Mouse (Mus musculus): Measurements from ENCODE around the gene Gm45521. TPM values are rescaled to one million over a fixed set of nuclear protein-coding genes. Genes with fewer than 3 reads are reported as not detected.

Gm45521 gene
- total and polyA plus RNA-seq, 2 experiments from 2014 or later: 0.23 TPM; not detected in 1

DNA sequence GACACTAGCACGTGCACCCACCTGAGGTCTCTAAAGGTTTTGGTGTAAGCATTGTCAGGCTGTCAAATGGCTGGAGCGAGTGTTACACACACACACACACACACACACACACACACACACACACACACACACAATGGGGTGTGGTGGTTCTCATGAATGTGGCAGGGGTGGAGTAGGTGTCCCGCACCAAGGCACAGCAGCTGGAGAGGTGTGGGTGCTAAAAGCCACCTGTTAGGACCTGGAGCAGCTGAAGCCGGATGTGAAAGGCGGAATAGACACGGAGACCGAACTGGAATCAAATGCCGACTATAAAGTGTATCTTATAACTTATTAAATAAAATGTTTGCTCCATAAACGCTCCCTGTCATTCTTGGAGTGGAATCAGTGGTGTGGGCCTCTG is 5.9 kb upstream of the Gm45521 start:
- no peak overlapping the region for H3K27ac ChIP-seq
- no peak for TF ChIP-seq CTCF (IDR thresholded peaks at IDR 0.05; ENCODE audit: low read depth)

DNA sequence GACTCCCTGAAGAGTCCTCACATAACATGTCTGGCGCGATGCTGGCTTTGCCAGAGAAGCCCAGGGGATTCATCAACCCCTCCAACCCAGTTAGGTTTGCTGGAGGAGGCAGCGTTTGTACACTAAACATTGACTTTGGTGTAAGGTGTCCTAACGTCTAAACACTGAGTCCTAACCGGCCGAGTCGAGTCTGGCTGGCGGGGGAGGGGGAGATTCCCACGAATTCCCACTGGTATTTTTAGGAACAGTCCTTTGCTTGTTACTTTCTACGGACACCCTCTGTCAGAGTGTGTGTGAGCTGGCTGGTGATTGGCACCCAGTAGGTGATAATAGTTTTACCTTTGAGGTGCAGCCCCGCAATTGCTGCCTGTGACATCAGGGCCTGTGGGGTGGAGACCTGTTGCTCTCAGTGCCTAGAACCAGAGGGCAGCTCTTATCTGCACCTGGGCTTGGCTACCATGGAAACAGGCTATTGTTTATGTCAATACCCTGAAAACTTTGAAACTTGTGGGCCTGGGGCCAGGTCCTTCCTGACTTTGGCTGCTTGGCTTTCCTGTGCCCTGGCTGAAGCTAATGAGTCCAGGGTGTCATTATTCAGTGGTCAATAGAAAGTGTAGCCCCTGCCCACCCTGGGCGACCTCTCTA is 4.4 kb upstream of the Gm45521 start:
- Histone ChIP-seq H3K4me1 (ENCODE audit: insufficient read depth, low read length) (no peaks in the 10 kb centered on the region), H3K27me3 (ENCODE audit: insufficient read depth, low read length) (no peaks in the 10 kb centered on the region), H3K27ac (peak overlapping the region; percentile 36; the same call in 1 of the 2 replicates), H3K36me3 (ENCODE audit: insufficient read depth, low read length) (peaks cover 13% of the 10 kb centered on the region; the same call in 1 of the 2 replicates), H3K4me3 (ENCODE audit: low read length) (no peak overlapping the region), H3K9me3 (ENCODE audit: low read length) (no peaks in the 10 kb centered on the region), H3K9ac (replicated peaks; ENCODE audit: low read length) (no peak overlapping the region), H3K4me2 (ENCODE audit: low read depth, low read length) (no peak overlapping the region)
- DNase-seq (ENCODE audit: low spot score) (no peak), ATAC-seq (no peak)
- WGBS: 37% methylated on average over 12 of the region's 12 CpGs
- no peak for TF ChIP-seq CTCF (IDR thresholded peaks at IDR 0.05; ENCODE audit: low read depth)

More for the DNA sequence above, 5.9 kb upstream of the Gm45521 start:
- ATAC-seq (no peak), DNase-seq (ENCODE audit: low spot score) (no peak)
- Histone ChIP-seq H3K9ac (replicated peaks; ENCODE audit: low read length) (no peak overlapping the region), H3K9me3 (ENCODE audit: low read length) (no peaks in the 10 kb centered on the region), H3K4me1 (ENCODE audit: insufficient read depth, low read length) (no peaks in the 10 kb centered on the region), H3K27me3 (ENCODE audit: insufficient read depth, low read length) (no peaks in the 10 kb centered on the region), H3K4me2 (ENCODE audit: low read depth, low read length) (no peak overlapping the region), H3K4me3 (ENCODE audit: low read length) (no peak overlapping the region), H3K36me3 (ENCODE audit: insufficient read depth, low read length) (peaks cover 14% of the 10 kb centered on the region; the same call in 1 of the 2 replicates)
- WGBS: 91% methylated on average over 9 of the region's 9 CpGs

DNA sequence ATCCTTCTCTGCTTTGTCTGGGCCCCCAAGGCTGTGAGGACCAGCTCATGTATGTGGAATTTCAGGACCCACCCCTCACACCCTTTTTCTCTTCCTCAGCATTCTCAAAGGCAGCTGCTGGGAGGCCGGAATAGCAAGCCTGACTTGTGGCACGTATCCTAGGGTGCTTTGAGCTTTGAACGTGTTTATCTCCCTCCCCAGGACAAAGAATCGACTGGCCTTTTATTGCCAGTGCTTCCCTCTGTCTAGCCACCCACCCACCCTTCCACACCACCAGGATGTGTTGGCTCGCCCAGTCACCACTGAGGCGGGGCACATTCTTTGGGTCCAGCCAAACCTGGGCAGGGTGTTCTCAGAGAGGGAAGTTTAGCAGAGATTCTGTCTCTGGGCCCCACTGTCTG is 3.0 kb upstream of the Gm45521 start:
- H3K4me2 ChIP-seq (ENCODE audit: low read depth, low read length): no peak overlapping the region
- no peak for DNase-seq (ENCODE audit: low spot score)
- no peak for ATAC-seq
- 34% methylated on average over 6 of the region's 6 CpGs for WGBS
- no peak for TF ChIP-seq CTCF (IDR thresholded peaks at IDR 0.05; ENCODE audit: low read depth)
- H3K4me3 ChIP-seq (ENCODE audit: low read length): no peak overlapping the region
- no peak overlapping the region for H3K9ac ChIP-seq (replicated peaks; ENCODE audit: low read length)
- no peaks in the 10 kb centered on the region for H3K27me3 ChIP-seq (ENCODE audit: insufficient read depth, low read length)
- peaks cover 13% of the 10 kb centered on the region; the same call in 1 of the 2 replicates for H3K36me3 ChIP-seq (ENCODE audit: insufficient read depth, low read length)
- H3K9me3 ChIP-seq (ENCODE audit: low read length): no peaks in the 10 kb centered on the region
- no peak overlapping the region for H3K27ac ChIP-seq
- H3K4me1 ChIP-seq (ENCODE audit: insufficient read depth, low read length): no peaks in the 10 kb centered on the region

DNA sequence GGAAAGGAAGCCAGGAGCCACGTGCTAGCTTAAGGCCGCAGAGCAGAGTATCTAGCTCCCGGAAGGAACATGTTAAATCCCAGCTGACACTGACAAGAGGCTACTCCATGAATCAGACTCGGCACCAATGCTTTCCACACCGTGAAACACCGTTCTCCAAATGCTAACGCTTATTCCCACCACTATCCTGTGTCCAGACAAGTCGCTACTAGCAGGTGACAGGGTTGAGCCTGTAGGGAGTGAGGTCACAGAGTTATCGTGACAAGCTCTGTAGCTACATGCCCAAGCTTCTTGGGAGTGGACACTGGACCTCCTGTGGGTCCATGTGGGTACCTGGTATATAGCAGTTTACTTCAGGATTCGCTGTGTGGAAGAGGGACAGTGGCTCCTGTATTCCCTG is 661 bp upstream of the Gm45521 start:
- Histone ChIP-seq H3K4me3 (ENCODE audit: low read length) (no peak overlapping the region), H3K36me3 (ENCODE audit: insufficient read depth, low read length) (no peaks in the 10 kb centered on the region), H3K9me3 (ENCODE audit: low read length) (no peaks in the 10 kb centered on the region), H3K27me3 (ENCODE audit: insufficient read depth, low read length) (no peaks in the 10 kb centered on the region), H3K27ac (no peak overlapping the region), H3K4me1 (ENCODE audit: insufficient read depth, low read length) (no peaks in the 10 kb centered on the region), H3K9ac (replicated peaks; ENCODE audit: low read length) (no peak overlapping the region), H3K4me2 (ENCODE audit: low read depth, low read length) (no peak overlapping the region)
- no peak for DNase-seq (ENCODE audit: low spot score)
- no peak for ATAC-seq
- no peak for TF ChIP-seq CTCF (IDR thresholded peaks at IDR 0.05; ENCODE audit: low read depth)
- WGBS: 80% methylated on average over 10 of the region's 10 CpGs

DNA sequence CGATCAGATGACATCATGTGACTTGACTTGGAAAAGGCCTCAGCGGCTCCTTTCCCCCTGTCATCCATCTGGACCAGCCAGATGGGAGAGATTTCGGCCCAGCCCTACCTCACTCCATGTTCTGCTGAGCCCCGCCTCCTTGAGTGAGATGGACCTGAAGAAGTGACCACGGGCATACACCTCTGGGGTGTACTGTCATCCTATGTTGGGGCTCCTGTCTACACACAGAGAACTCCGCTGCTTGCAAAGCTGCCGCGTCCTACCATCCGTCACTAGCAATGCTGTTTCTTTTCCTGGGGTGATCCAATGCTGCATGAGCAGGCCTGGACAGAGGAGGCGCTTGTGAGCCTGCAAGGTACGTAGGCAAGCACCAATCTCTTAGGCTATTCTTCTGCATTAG is 3.5 kb downstream of the Gm45521 start:
- Histone ChIP-seq H3K4me3 (ENCODE audit: low read length) (no peak overlapping the region), H3K27me3 (ENCODE audit: insufficient read depth, low read length) (no peaks in the 10 kb centered on the region), H3K9ac (replicated peaks; ENCODE audit: low read length) (no peak overlapping the region), H3K36me3 (ENCODE audit: insufficient read depth, low read length) (no peaks in the 10 kb centered on the region), H3K27ac (no peak overlapping the region), H3K4me1 (ENCODE audit: insufficient read depth, low read length) (no peaks in the 10 kb centered on the region), H3K4me2 (ENCODE audit: low read depth, low read length) (no peak overlapping the region), H3K9me3 (ENCODE audit: low read length) (no peaks in the 10 kb centered on the region)
- 54% methylated on average over 11 of the region's 11 CpGs for WGBS
- ATAC-seq (peak; percentile 74), DNase-seq (ENCODE audit: low spot score) (peak; percentile 65)
- peak; percentile 71 for TF ChIP-seq CTCF (IDR thresholded peaks at IDR 0.05; ENCODE audit: low read depth)

- ATAC-seq: no peak
Measured at GRCm38 (mm10) chr14:7961714-7962113, 4.6 kb downstream of the Gm45521 start.

DNA sequence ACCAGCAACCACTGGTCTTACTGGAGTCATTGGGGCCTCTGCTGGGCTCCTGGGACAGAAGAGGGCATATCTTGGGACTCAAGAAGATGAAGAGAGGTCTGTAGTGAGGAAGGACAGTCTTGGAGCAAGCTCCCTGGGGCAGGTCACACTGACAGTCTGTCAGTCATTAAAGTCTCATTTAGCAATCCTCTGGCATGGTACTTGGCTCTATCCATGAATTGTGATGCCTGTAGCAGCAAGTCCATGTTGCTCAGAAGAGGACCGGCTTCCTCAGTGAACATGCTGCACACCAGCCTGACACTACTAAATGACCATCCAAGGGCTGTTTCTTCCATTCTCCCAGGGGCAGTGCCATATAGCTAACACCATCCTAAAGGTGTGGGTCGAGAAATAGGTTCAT is 5.5 kb downstream of the Gm45521 start:
- H3K9me3 ChIP-seq (ENCODE audit: low read length): no peaks in the 10 kb centered on the region
- no peak for TF ChIP-seq CTCF (IDR thresholded peaks at IDR 0.05; ENCODE audit: low read depth)
- H3K4me1 ChIP-seq (ENCODE audit: insufficient read depth, low read length): no peaks in the 10 kb centered on the region
- no peaks in the 10 kb centered on the region for H3K27me3 ChIP-seq (ENCODE audit: insufficient read depth, low read length)
- H3K9ac ChIP-seq (replicated peaks; ENCODE audit: low read length): no peak overlapping the region
- H3K4me3 ChIP-seq (ENCODE audit: low read length): no peak overlapping the region
- no peak overlapping the region for H3K27ac ChIP-seq
- no peaks in the 10 kb centered on the region for H3K36me3 ChIP-seq (ENCODE audit: insufficient read depth, low read length)
- DNase-seq (ENCODE audit: low spot score) (no peak), ATAC-seq (no peak)
- H3K4me2 ChIP-seq (ENCODE audit: low read depth, low read length): no peak overlapping the region
- 85% methylated on average over 2 of the region's 2 CpGs for WGBS

More at GRCm38 (mm10) chr14:7961714-7962113, 4.6 kb downstream of the Gm45521 start:
- no peaks in the 10 kb centered on the region for H3K27me3 ChIP-seq (ENCODE audit: insufficient read depth, low read length)
- no peaks in the 10 kb centered on the region for H3K9me3 ChIP-seq (ENCODE audit: low read length)
- no peaks in the 10 kb centered on the region for H3K36me3 ChIP-seq (ENCODE audit: insufficient read depth, low read length)
- TF ChIP-seq CTCF (IDR thresholded peaks at IDR 0.05; ENCODE audit: low read depth): no peak
- H3K4me1 ChIP-seq (ENCODE audit: insufficient read depth, low read length): no peaks in the 10 kb centered on the region
- DNase-seq (ENCODE audit: low spot score): peak; percentile 35
- no peak overlapping the region for H3K9ac ChIP-seq (replicated peaks; ENCODE audit: low read length)
- H3K4me2 ChIP-seq (ENCODE audit: low read depth, low read length): no peak overlapping the region
- WGBS: 50% methylated on average over 5 of the region's 5 CpGs
- no peak overlapping the region for H3K27ac ChIP-seq
- no peak overlapping the region for H3K4me3 ChIP-seq (ENCODE audit: low read length)

Measured in hindbrain, postnatal 0 days (tissue).